In the genomic region with DNA sequence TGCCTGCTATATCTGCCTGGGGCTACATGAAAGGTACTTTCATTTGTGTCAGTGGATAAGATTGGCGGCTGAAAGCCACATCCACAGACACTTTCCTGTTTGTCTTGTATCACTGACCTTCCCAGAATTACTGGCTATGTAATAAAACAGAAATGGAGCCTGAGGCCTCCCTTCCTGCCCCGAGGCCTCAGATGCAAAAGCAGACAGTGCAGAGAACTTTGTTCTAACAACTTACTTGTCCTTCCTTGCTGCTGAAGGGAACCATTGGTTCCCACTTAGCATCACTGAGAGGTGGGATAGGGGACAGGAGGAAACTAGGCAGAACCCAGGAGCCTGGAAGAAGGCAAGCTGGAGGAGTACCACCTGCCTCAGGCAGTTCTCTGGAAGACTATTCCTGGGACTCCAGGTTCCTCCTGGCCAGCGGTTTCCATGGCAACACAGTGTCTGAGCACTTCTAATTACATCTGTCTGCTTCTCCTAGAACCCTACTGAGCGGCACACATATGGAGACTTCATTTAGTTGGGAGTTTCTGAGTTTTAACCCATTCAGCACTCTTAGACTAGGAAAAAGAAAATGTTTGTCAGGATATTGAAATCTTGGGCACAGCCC, we compare ENCODE assay signal across 15 mouse cellular contexts. TPM values are rescaled to one million over a fixed set of nuclear protein-coding genes. Genes with fewer than 3 reads are reported as not detected.
DNase-seq lines count a peak whose midpoint lies in the region; ATAC-seq and TF ChIP-seq lines count a peak whose summit lies in the region.
"Had no signal": no experiment of that assay in that cellular context is flagged by ENCODE, and none has a peak within 500 bp of the region (broad histone marks: within the 10 kb centered on the region; RNA-seq: fewer than 3 reads in every experiment).

No protein-coding gene starts in this region.

- 56% methylated on average over 4 of the region's 4 CpGs for WGBS in embryonic facial prominence, embryonic 14.5 days
- WGBS in limb, embryonic 14.5 days: 34% methylated on average over 4 of the region's 4 CpGs
- 47% methylated on average over 4 of the region's 4 CpGs for WGBS in kidney, embryonic 16.5 days

- H3K4me2 ChIP-seq in embryonic facial prominence, embryonic 14.5 days (ENCODE audit: low read depth, low read length): no peak overlapping the region
- H3K4me2 ChIP-seq in limb, embryonic 14.5 days (replicated peaks; ENCODE audit: low read depth, low read length, severe bottlenecking): no peak overlapping the region
- H3K4me2 ChIP-seq in kidney, embryonic 16.5 days (replicated peaks; ENCODE audit: low read depth, low read length): no peak overlapping the region
- H3K4me2 ChIP-seq: embryonic facial prominence, embryonic 12.5 days; heart, embryonic 15.5 days; kidney, embryonic 15.5 days; liver, embryonic 13.5 days had no signal

- intact Hi-C loops in left cerebral cortex, adult 2 months (cut with DNase I): no loop called here
- intact Hi-C loops in left cerebral cortex, postnatal 4 days (cut with DNase I): loop anchor here (10.0 kb wide), 1 partner anchor 698 kb away; no protein-coding TSS in a partner anchor

- no peak for TF ChIP-seq POLR2A in limb, embryonic 14.5 days (IDR thresholded peaks at IDR 0.05; ENCODE audit: borderline replicate concordance, extremely low read depth, insufficient read depth, insufficient read length)

- no peak overlapping the region for H3K4me3 ChIP-seq in left cerebral cortex, adult 2 months
- no peak overlapping the region for H3K4me3 ChIP-seq in embryonic facial prominence, embryonic 14.5 days (ENCODE audit: low read depth, low read length)
- H3K4me3 ChIP-seq in limb, embryonic 14.5 days (replicated peaks; ENCODE audit: low read length): no peak overlapping the region
- no peak overlapping the region for H3K4me3 ChIP-seq in kidney, embryonic 16.5 days (ENCODE audit: low read length)
- H3K4me3 ChIP-seq: embryonic facial prominence, embryonic 12.5 days; heart, embryonic 15.5 days; kidney, embryonic 15.5 days; liver, embryonic 13.5 days had no signal

- no peak overlapping the region for H3K9ac ChIP-seq in embryonic facial prominence, embryonic 14.5 days (ENCODE audit: low read depth, low read length)
- H3K9ac ChIP-seq in limb, embryonic 14.5 days (ENCODE audit: low read depth, low read length, severe bottlenecking): no peak overlapping the region
- no peak overlapping the region for H3K9ac ChIP-seq in kidney, embryonic 16.5 days (replicated peaks; ENCODE audit: low read length)
- H3K9ac ChIP-seq: embryonic facial prominence, embryonic 12.5 days; heart, embryonic 15.5 days; kidney, embryonic 15.5 days; liver, embryonic 13.5 days had no signal

- 0 out of 2 replicates have a peak, but pooled peaks have one; percentile 31 for ATAC-seq in embryonic facial prominence, embryonic 14.5 days (ENCODE audit: low read depth)
- peak; percentile 62; the same call in 1 of the 2 replicates for ATAC-seq in limb, embryonic 14.5 days (ENCODE audit: low FRiP score, low read depth)
- no peak for ATAC-seq in kidney, embryonic 16.5 days (ENCODE audit: low FRiP score, low TSS enrichment)

- H3K27ac ChIP-seq in left cerebral cortex, adult 2 months: peak overlapping the region; percentile 16; the same call in 1 of the 2 replicates
- peak overlapping the region; percentile 28 for H3K27ac ChIP-seq in embryonic facial prominence, embryonic 14.5 days (replicated peaks; ENCODE audit: low read depth, low read length)
- no peak overlapping the region; the same call in 1 of the 2 replicates for H3K27ac ChIP-seq in limb, embryonic 14.5 days (replicated peaks; ENCODE audit: low read depth, low read length)
- H3K27ac ChIP-seq in kidney, embryonic 16.5 days (ENCODE audit: low read length): no peak overlapping the region
- H3K27ac ChIP-seq: embryonic facial prominence, embryonic 12.5 days; heart, embryonic 15.5 days; kidney, embryonic 15.5 days; liver, embryonic 13.5 days had no signal

- no peaks in the 10 kb centered on the region for H3K27me3 ChIP-seq in embryonic facial prominence, embryonic 14.5 days (replicated peaks; ENCODE audit: control insufficient read depth, insufficient read depth, low read length)
- no peaks in the 10 kb centered on the region for H3K27me3 ChIP-seq in limb, embryonic 14.5 days (ENCODE audit: control insufficient read depth, insufficient read depth, low read length)
- no peaks in the 10 kb centered on the region for H3K27me3 ChIP-seq in kidney, embryonic 16.5 days (ENCODE audit: insufficient read depth, low read length)
- H3K27me3 ChIP-seq: embryonic facial prominence, embryonic 12.5 days; heart, embryonic 15.5 days; kidney, embryonic 15.5 days; liver, embryonic 13.5 days had no signal

- H3K36me3 ChIP-seq in embryonic facial prominence, embryonic 14.5 days (ENCODE audit: control insufficient read depth, insufficient read depth, low read length): peaks cover 48% of the 10 kb centered on the region
- peaks cover 57% of the 10 kb centered on the region for H3K36me3 ChIP-seq in limb, embryonic 14.5 days (ENCODE audit: control insufficient read depth, insufficient read depth, low read length)
- H3K36me3 ChIP-seq in kidney, embryonic 16.5 days (ENCODE audit: insufficient read depth, low read length): peaks cover 36% of the 10 kb centered on the region
- H3K36me3 ChIP-seq: liver, embryonic 13.5 days had no signal

- no peaks in the 10 kb centered on the region for H3K9me3 ChIP-seq in embryonic facial prominence, embryonic 14.5 days (ENCODE audit: control insufficient read depth, low read length)
- no peaks in the 10 kb centered on the region for H3K9me3 ChIP-seq in limb, embryonic 14.5 days (ENCODE audit: control insufficient read depth, low read length)
- no peaks in the 10 kb centered on the region for H3K9me3 ChIP-seq in kidney, embryonic 16.5 days (ENCODE audit: low read length)
- H3K9me3 ChIP-seq: embryonic facial prominence, embryonic 12.5 days; heart, embryonic 15.5 days had no signal

- TF ChIP-seq CTCF in left cerebral cortex, adult 2 months (IDR thresholded peaks at IDR 0.05): no peak

- peaks cover 27% of the 10 kb centered on the region for H3K4me1 ChIP-seq in embryonic facial prominence, embryonic 14.5 days (ENCODE audit: control insufficient read depth, insufficient read depth, low read length)
- peaks cover 26% of the 10 kb centered on the region for H3K4me1 ChIP-seq in limb, embryonic 14.5 days (ENCODE audit: control insufficient read depth, insufficient read depth, low read length)
- H3K4me1 ChIP-seq in kidney, embryonic 16.5 days (ENCODE audit: insufficient read depth, low read length): peaks cover 24% of the 10 kb centered on the region
- H3K4me1 ChIP-seq: liver, embryonic 13.5 days had no signal

- DNase-seq in left cerebral cortex, adult 2 months (ENCODE audit: extremely low spot score in 1 of 2, low spot score in 2 of 2): peak; percentile 51 to 62
- no peak for DNase-seq in left cerebral cortex, postnatal 4 days
- DNase-seq in embryonic facial prominence, embryonic 14.5 days (ENCODE audit: low spot score): peak; percentile 71
- peak; percentile 58 for DNase-seq in limb, embryonic 14.5 days (ENCODE audit: low spot score)
- DNase-seq in right cerebral cortex, postnatal 14 days: peak; percentile 58
- no peak for DNase-seq in thymus, postnatal 36 days
- DNase-seq in adrenal gland, adult (ENCODE audit: inconsistent age in 2 of 2, low spot score in 1 of 2): no peak
- DNase-seq: liver, embryonic 13.5 days had no signal

RNA-seq across cellular contexts. Expression of gene Fstl1, which starts 26.1 kb away (rescaled TPM):
- 10 to 100 TPM; 28.8 to 33.3 TPM for total RNA-seq in left cerebral cortex, adult 2 months (2021)
- total RNA-seq in left cerebral cortex, postnatal 4 days (2021): 10 to 100 TPM; 66.2 to 75.2 TPM
- polyA plus RNA-seq in embryonic facial prominence, embryonic 14.5 days (2014; fragmentation: Nextera tagmentation; extraction: Ambion mirVana): 833 and 870 TPM in 2 replicates
- 478 and 520 TPM in 2 replicates for polyA plus RNA-seq in limb, embryonic 14.5 days (2012; rRNA removed)
- 865 and 910 TPM in 2 replicates for polyA plus RNA-seq in limb, embryonic 14.5 days (2014; fragmentation: Nextera tagmentation; extraction: Ambion mirVana)
- 657 and 680 TPM in 2 replicates for polyA plus RNA-seq in kidney, embryonic 16.5 days (2015; fragmentation: Nextera tagmentation; extraction: Ambion mirVana)

RNA-seq across cellular contexts. Expression of gene Gm36028, which starts 58.2 kb away (rescaled TPM):
- total RNA-seq in left cerebral cortex, adult 2 months (2021): not detected
- total RNA-seq in left cerebral cortex, postnatal 4 days (2021): not detected
- not detected in 2 replicates for polyA plus RNA-seq in embryonic facial prominence, embryonic 14.5 days (2014; fragmentation: Nextera tagmentation; extraction: Ambion mirVana)
- polyA plus RNA-seq in limb, embryonic 14.5 days (2012; rRNA removed): 0.15 and 0.20 TPM in 2 replicates
- polyA plus RNA-seq in limb, embryonic 14.5 days (2014; fragmentation: Nextera tagmentation; extraction: Ambion mirVana): not detected in 2 replicates
- 0.67 and 0.71 TPM in 2 replicates for polyA plus RNA-seq in kidney, embryonic 16.5 days (2015; fragmentation: Nextera tagmentation; extraction: Ambion mirVana)
- total RNA-seq: megakaryocyte-erythroid progenitor cell, adult 5-6 weeks had no signal
- polyA plus RNA-seq: G1E; liver, embryonic 13.5 days; spleen, adult 2 months had no signal

Comparison
In these comparisons a context has a peak if more than half of its experiments do, and no peak if none do; other contexts are left out.
1. DNase-seq: peak in left cerebral cortex, adult 2 months (2 of 2), embryonic facial prominence, embryonic 14.5 days (single experiment), limb, embryonic 14.5 days (single experiment) and right cerebral cortex, postnatal 14 days (single experiment); none in left cerebral cortex, postnatal 4 days (single experiment), thymus, postnatal 36 days (0 of 2) and adrenal gland, adult (0 of 2).
2. H3K27ac ChIP-seq: peak in left cerebral cortex, adult 2 months (single experiment) and embryonic facial prominence, embryonic 14.5 days (single experiment); none in limb, embryonic 14.5 days (single experiment) and kidney, embryonic 16.5 days (single experiment).